Mouse (Mus musculus): ENCODE data around the gene Lpin1. TPM values are rescaled to one million over a fixed set of nuclear protein-coding genes. Genes with fewer than 3 reads are reported as not detected.
A peak's percentile ranks its signal among the peaks of the same experiment; 100 is the strongest.

Gene Lpin1
- total and polyA plus RNA-seq, 2 experiments: 19.8 to 118 TPM

GRCm38 (mm10) chr12:16509122-16509752, 101.5 kb downstream of the Lpin1 start:
- Histone ChIP-seq H3K9ac (ENCODE audit: low read depth, low read length) (no peak overlapping the region), H3K27ac (replicated peaks; ENCODE audit: insufficient read depth, low read depth, low read length) (no peak overlapping the region)
- DNase-seq (ENCODE audit: extremely low read depth, low read depth, low spot score): peak; percentile 20

GRCm38 (mm10) chr12:16506796-16507790, 103.7 kb downstream of the Lpin1 start:
- Histone ChIP-seq H3K9ac (ENCODE audit: low read depth, low read length) (no peak overlapping the region), H3K4me3 (ENCODE audit: insufficient read depth, low read depth, low read length) (no peak overlapping the region), H3K4me1 (ENCODE audit: control insufficient read depth, insufficient read depth, low read length) (no peaks in the 10 kb centered on the region), H3K27me3 (ENCODE audit: control insufficient read depth, insufficient read depth, low read length) (no peaks in the 10 kb centered on the region), H3K79me2 (ENCODE audit: control insufficient read depth, insufficient read depth, low read length) (no peaks in the 10 kb centered on the region), H3K36me3 (ENCODE audit: control insufficient read depth, insufficient read depth, low read length) (no peaks in the 10 kb centered on the region), H3K27ac (replicated peaks; ENCODE audit: insufficient read depth, low read depth, low read length) (no peak overlapping the region)
- 76% methylated on average over 17 of the region's 17 CpGs for WGBS
- DNase-seq (ENCODE audit: extremely low read depth, low read depth, low spot score): no peak
- TF ChIP-seq CTCF (IDR thresholded peaks at IDR 0.05; ENCODE audit: low read depth, low read length) (no peak), POLR2A (IDR thresholded peaks at IDR 0.05; ENCODE audit: extremely low read depth, insufficient read depth, low read length) (no peak)

More at GRCm38 (mm10) chr12:16509122-16509752, 101.5 kb downstream of the Lpin1 start:
- Histone ChIP-seq H3K4me3 (ENCODE audit: insufficient read depth, low read depth, low read length) (no peak overlapping the region), H3K27me3 (ENCODE audit: control insufficient read depth, insufficient read depth, low read length) (no peaks in the 10 kb centered on the region), H3K79me2 (ENCODE audit: control insufficient read depth, insufficient read depth, low read length) (no peaks in the 10 kb centered on the region), H3K4me1 (ENCODE audit: control insufficient read depth, insufficient read depth, low read length) (no peaks in the 10 kb centered on the region), H3K36me3 (ENCODE audit: control insufficient read depth, insufficient read depth, low read length) (no peaks in the 10 kb centered on the region)
- TF ChIP-seq CTCF (IDR thresholded peaks at IDR 0.05; ENCODE audit: low read depth, low read length): peak; percentile 75
- no peak for TF ChIP-seq POLR2A (IDR thresholded peaks at IDR 0.05; ENCODE audit: extremely low read depth, insufficient read depth, low read length)
- WGBS: 18% methylated on average over 13 of the region's 13 CpGs

- Histone ChIP-seq H3K4me3 (ENCODE audit: insufficient read depth, low read depth, low read length) (no peak overlapping the region), H3K27me3 (ENCODE audit: control insufficient read depth, insufficient read depth, low read length) (no peaks in the 10 kb centered on the region), H3K36me3 (ENCODE audit: control insufficient read depth, insufficient read depth, low read length) (no peaks in the 10 kb centered on the region), H3K9ac (ENCODE audit: low read depth, low read length) (no peak overlapping the region), H3K4me1 (ENCODE audit: control insufficient read depth, insufficient read depth, low read length) (no peaks in the 10 kb centered on the region), H3K79me2 (ENCODE audit: control insufficient read depth, insufficient read depth, low read length) (no peaks in the 10 kb centered on the region), H3K27ac (replicated peaks; ENCODE audit: insufficient read depth, low read depth, low read length) (no peak overlapping the region)
- 93% methylated on average over 3 of the region's 3 CpGs for WGBS
- TF ChIP-seq POLR2A (IDR thresholded peaks at IDR 0.05; ENCODE audit: extremely low read depth, insufficient read depth, low read length) (no peak), CTCF (IDR thresholded peaks at IDR 0.05; ENCODE audit: low read depth, low read length) (peak; percentile 30)
- no peak for DNase-seq (ENCODE audit: extremely low read depth, low read depth, low spot score)
Observed at GRCm38 (mm10) chr12:16504244-16504643, 106.5 kb downstream of the Lpin1 start.

DNA sequence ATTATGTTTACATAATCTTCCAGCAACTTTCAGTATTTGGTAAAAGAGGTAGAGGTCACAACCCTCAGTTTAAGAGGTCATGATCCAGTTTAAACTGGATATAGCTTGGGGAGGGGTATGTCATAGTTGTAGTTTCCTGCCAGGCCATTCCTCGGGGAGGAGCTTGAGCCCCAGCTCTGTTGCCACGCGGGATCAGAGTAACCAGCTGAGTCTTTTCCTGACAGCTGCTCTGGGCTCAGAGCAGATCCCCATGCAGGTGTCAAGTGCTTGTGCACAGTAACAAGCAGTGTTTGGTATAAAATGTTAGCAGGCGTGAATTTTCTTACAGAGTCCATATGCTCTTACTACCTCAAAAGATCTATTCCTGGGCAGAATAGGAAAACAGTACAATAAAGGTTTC, 112.8 kb downstream of the Lpin1 start:
- Histone ChIP-seq H3K27ac (replicated peaks; ENCODE audit: insufficient read depth, low read depth, low read length) (no peak overlapping the region), H3K4me1 (ENCODE audit: control insufficient read depth, insufficient read depth, low read length) (no peaks in the 10 kb centered on the region), H3K36me3 (ENCODE audit: control insufficient read depth, insufficient read depth, low read length) (no peaks in the 10 kb centered on the region), H3K27me3 (ENCODE audit: control insufficient read depth, insufficient read depth, low read length) (no peaks in the 10 kb centered on the region), H3K9ac (ENCODE audit: low read depth, low read length) (no peak overlapping the region), H3K79me2 (ENCODE audit: control insufficient read depth, insufficient read depth, low read length) (no peaks in the 10 kb centered on the region), H3K4me3 (ENCODE audit: insufficient read depth, low read depth, low read length) (no peak overlapping the region)
- no peak for DNase-seq (ENCODE audit: extremely low read depth, low read depth, low spot score)
- TF ChIP-seq CTCF (IDR thresholded peaks at IDR 0.05; ENCODE audit: low read depth, low read length): no peak
- TF ChIP-seq POLR2A (IDR thresholded peaks at IDR 0.05; ENCODE audit: extremely low read depth, insufficient read depth, low read length): no peak
- 33% methylated on average over 4 of the region's 4 CpGs for WGBS

- H3K36me3 ChIP-seq (ENCODE audit: control insufficient read depth, insufficient read depth, low read length): no peaks in the 10 kb centered on the region
- WGBS: 77% methylated on average over 6 of the region's 6 CpGs
- TF ChIP-seq POLR2A (IDR thresholded peaks at IDR 0.05; ENCODE audit: extremely low read depth, insufficient read depth, low read length): no peak
Observed at GRCm38 (mm10) chr12:16492713-16493112, 118.1 kb downstream of the Lpin1 start.

More at GRCm38 (mm10) chr12:16492713-16493112, 118.1 kb downstream of the Lpin1 start:
- Histone ChIP-seq H3K27me3 (ENCODE audit: control insufficient read depth, insufficient read depth, low read length) (no peaks in the 10 kb centered on the region), H3K4me3 (ENCODE audit: insufficient read depth, low read depth, low read length) (no peak overlapping the region), H3K4me1 (ENCODE audit: control insufficient read depth, insufficient read depth, low read length) (no peaks in the 10 kb centered on the region), H3K9ac (ENCODE audit: low read depth, low read length) (no peak overlapping the region), H3K27ac (replicated peaks; ENCODE audit: insufficient read depth, low read depth, low read length) (no peak overlapping the region), H3K79me2 (ENCODE audit: control insufficient read depth, insufficient read depth, low read length) (no peaks in the 10 kb centered on the region)
- DNase-seq (ENCODE audit: extremely low read depth, low read depth, low spot score): no peak

Measured in liver, adult 2 months (tissue).